Mouse (Mus musculus): Measurements from ENCODE around the gene Grb7. TPM values are rescaled to one million over a fixed set of nuclear protein-coding genes. Genes with fewer than 3 reads are reported as not detected.

Grb7 gene
- polyA plus RNA-seq, 1 experiment from 2014 or later = 22.0 TPM

GRCm38 (mm10) chr11:98492959-98493358 is 46.8 kb downstream of the Grb7 start:
- 27% methylated on average over 7 of the region's 7 CpGs for WGBS (ENCODE audit: insufficient replicate concordance)
- Histone ChIP-seq H3K36me3 (no peaks in the 10 kb centered on the region), H3K9me3 (replicated peaks) (no peaks in the 10 kb centered on the region), H3K27me3 (replicated peaks) (peaks cover 19% of the 10 kb centered on the region; the same call in 1 of the 2 replicates), H3K4me2 (no peak overlapping the region), H3K4me1 (no peaks in the 10 kb centered on the region), H3K27ac (no peak overlapping the region), H3K4me3 (no peak overlapping the region), H3K9ac (no peak overlapping the region)
- ATAC-seq = no peak

DNA sequence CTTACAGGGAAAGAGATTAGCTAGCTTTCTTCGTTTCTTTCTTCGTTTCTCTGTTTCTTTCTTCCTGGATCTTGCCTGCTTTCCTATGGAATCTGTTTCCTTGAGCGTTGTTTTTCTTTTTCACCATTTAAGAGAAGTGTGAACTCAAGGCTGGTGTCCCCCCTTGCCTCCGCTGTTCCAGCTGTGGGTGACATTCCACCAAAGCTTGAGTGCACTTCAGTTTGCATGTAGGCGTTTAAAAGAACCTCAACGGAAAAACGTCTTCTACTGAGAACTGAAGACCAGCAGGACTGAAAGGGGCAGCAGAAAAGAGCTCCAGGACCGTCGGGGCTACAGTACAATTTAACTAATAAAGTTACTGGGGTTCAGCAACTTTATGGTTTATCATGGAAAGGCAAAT is 47.2 kb downstream of the Grb7 start:
- no peak overlapping the region for H3K9ac ChIP-seq
- ATAC-seq = no peak
- no peaks in the 10 kb centered on the region for H3K4me1 ChIP-seq
- H3K4me3 ChIP-seq = no peak overlapping the region
- no peaks in the 10 kb centered on the region for H3K9me3 ChIP-seq (replicated peaks)
- peaks cover 19% of the 10 kb centered on the region; the same call in 1 of the 2 replicates for H3K27me3 ChIP-seq (replicated peaks)
- H3K36me3 ChIP-seq = no peaks in the 10 kb centered on the region
- 56% methylated on average over 9 of the region's 9 CpGs for WGBS (ENCODE audit: insufficient replicate concordance)
- no peak overlapping the region for H3K4me2 ChIP-seq
- no peak overlapping the region for H3K27ac ChIP-seq

DNA sequence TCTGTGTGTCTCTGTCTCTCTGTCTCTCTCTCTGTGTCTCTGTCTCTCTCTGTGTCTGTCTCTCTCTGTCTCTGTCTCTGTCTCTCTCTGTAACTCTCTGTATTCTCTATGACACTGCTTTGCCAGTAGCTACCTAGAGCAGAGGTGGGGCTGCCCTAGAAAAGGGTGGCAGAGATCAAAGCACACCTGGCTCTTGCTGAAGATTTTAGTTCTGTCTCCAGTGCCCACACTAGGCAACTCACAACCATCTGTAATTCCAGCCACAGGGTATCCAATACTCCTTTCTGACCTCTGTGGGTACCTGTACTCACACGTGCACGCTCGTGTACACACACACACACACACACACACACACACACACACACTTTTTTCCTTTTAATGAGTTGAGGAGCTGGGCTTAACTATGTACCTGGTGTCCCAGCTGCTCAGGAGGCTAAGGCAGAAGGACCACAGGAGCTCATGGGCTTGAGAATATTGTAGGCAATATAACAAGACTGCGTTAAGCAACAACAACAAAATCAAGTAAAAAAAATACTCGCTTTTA is 49.1 kb downstream of the Grb7 start:
- H3K27me3 ChIP-seq (replicated peaks) = peaks cover 19% of the 10 kb centered on the region; the same call in 1 of the 2 replicates
- H3K4me3 ChIP-seq = no peak overlapping the region
- 65% methylated on average over 5 of the region's 5 CpGs for WGBS (ENCODE audit: insufficient replicate concordance)
- no peak overlapping the region for H3K4me2 ChIP-seq
- H3K4me1 ChIP-seq = no peaks in the 10 kb centered on the region
- no peak overlapping the region for H3K27ac ChIP-seq
- H3K9me3 ChIP-seq (replicated peaks) = no peaks in the 10 kb centered on the region
- H3K9ac ChIP-seq = no peak overlapping the region
- ATAC-seq = no peak
- no peaks in the 10 kb centered on the region for H3K36me3 ChIP-seq

GRCm38 (mm10) chr11:98497388-98498288 is 51.4 kb downstream of the Grb7 start:
- no peak for ATAC-seq
- Histone ChIP-seq H3K4me1 (no peaks in the 10 kb centered on the region), H3K36me3 (no peaks in the 10 kb centered on the region), H3K27me3 (replicated peaks) (peaks cover 19% of the 10 kb centered on the region), H3K4me3 (no peak overlapping the region), H3K27ac (no peak overlapping the region), H3K9ac (no peak overlapping the region), H3K9me3 (replicated peaks) (no peaks in the 10 kb centered on the region), H3K4me2 (no peak overlapping the region)
- 52% methylated on average over 22 of the region's 22 CpGs for WGBS (ENCODE audit: insufficient replicate concordance)

GRCm38 (mm10) chr11:98504926-98505325 is 58.7 kb downstream of the Grb7 start:
- Histone ChIP-seq H3K4me2 (no peak overlapping the region), H3K9ac (no peak overlapping the region), H3K4me3 (no peak overlapping the region), H3K36me3 (no peaks in the 10 kb centered on the region), H3K9me3 (replicated peaks) (no peaks in the 10 kb centered on the region), H3K27me3 (replicated peaks) (peaks cover 4% of the 10 kb centered on the region), H3K27ac (no peak overlapping the region), H3K4me1 (no peaks in the 10 kb centered on the region)
- ATAC-seq = no peak
- 60% methylated on average over 3 of the region's 3 CpGs for WGBS (ENCODE audit: insufficient replicate concordance)

Other genes with a start within 250 kb of the Grb7 start
- gene Cdk12, start 243.3 kb upstream of the Grb7 start, polyA plus RNA-seq (2016; fragmentation: Nextera tagmentation; extraction: Ambion mirVana) = 8.6 and 9.0 TPM in 2 replicates
- not detected in 2 replicates for gene Neurod2, start 116.7 kb upstream of the Grb7 start, polyA plus RNA-seq (2016; fragmentation: Nextera tagmentation; extraction: Ambion mirVana)
- 0.10 TPM in 1 of 2 replicates, not detected in the other for gene Ppp1r1b, start 98.0 kb upstream of the Grb7 start, polyA plus RNA-seq (2016; fragmentation: Nextera tagmentation; extraction: Ambion mirVana)
- gene Stard3, start 88.0 kb upstream of the Grb7 start, polyA plus RNA-seq (2016; fragmentation: Nextera tagmentation; extraction: Ambion mirVana) = 18.0 and 18.9 TPM in 2 replicates
- not detected in 2 replicates for gene Tcap, start 62.6 kb upstream of the Grb7 start, polyA plus RNA-seq (2016; fragmentation: Nextera tagmentation; extraction: Ambion mirVana)
- 0.23 TPM in 1 of 2 replicates, not detected in the other for gene Pnmt, start 59.9 kb upstream of the Grb7 start, polyA plus RNA-seq (2016; fragmentation: Nextera tagmentation; extraction: Ambion mirVana)
- 3.5 and 3.8 TPM in 2 replicates for gene Pgap3, start 45.9 kb upstream of the Grb7 start, polyA plus RNA-seq (2016; fragmentation: Nextera tagmentation; extraction: Ambion mirVana)
- gene Erbb2, start 33.9 kb upstream of the Grb7 start, polyA plus RNA-seq (2016; fragmentation: Nextera tagmentation; extraction: Ambion mirVana) = 5.5 and 5.6 TPM in 2 replicates
- gene Mien1, start 7.4 kb upstream of the Grb7 start, polyA plus RNA-seq (2016; fragmentation: Nextera tagmentation; extraction: Ambion mirVana) = 64.8 and 67.4 TPM in 2 replicates
- gene Ikzf3, start 99.6 kb downstream of the Grb7 start, polyA plus RNA-seq (2016; fragmentation: Nextera tagmentation; extraction: Ambion mirVana) = 0.07 and 0.12 TPM in 2 replicates
- gene Zpbp2, start 104.7 kb downstream of the Grb7 start, polyA plus RNA-seq (2016; fragmentation: Nextera tagmentation; extraction: Ambion mirVana) = 0.46 and 0.55 TPM in 2 replicates
- 44.2 and 44.3 TPM in 2 replicates for gene Ormdl3, start 141.0 kb downstream of the Grb7 start, polyA plus RNA-seq (2016; fragmentation: Nextera tagmentation; extraction: Ambion mirVana)
- not detected in 2 replicates for gene Lrrc3c, start 151.9 kb downstream of the Grb7 start, polyA plus RNA-seq (2016; fragmentation: Nextera tagmentation; extraction: Ambion mirVana)
- 0.87 and 0.96 TPM in 2 replicates for gene Gm12355, start 179.3 kb downstream of the Grb7 start, polyA plus RNA-seq (2016; fragmentation: Nextera tagmentation; extraction: Ambion mirVana)
- gene Gsdma3, start 180.0 kb downstream of the Grb7 start, polyA plus RNA-seq (2016; fragmentation: Nextera tagmentation; extraction: Ambion mirVana) = not detected in 2 replicates
- not detected in 2 replicates for gene Gsdma2, start 200.4 kb downstream of the Grb7 start, polyA plus RNA-seq (2016; fragmentation: Nextera tagmentation; extraction: Ambion mirVana)
- gene Gsdma, start 218.0 kb downstream of the Grb7 start, polyA plus RNA-seq (2016; fragmentation: Nextera tagmentation; extraction: Ambion mirVana) = not detected in 2 replicates
- gene Psmd3, start 236.2 kb downstream of the Grb7 start, polyA plus RNA-seq (2016; fragmentation: Nextera tagmentation; extraction: Ambion mirVana) = 201 and 202 TPM in 2 replicates